Mouse (Mus musculus): ENCODE results near the gene Cilp2. TPM values are rescaled to one million over a fixed set of nuclear protein-coding genes. Genes with fewer than 3 reads are reported as not detected.

The Cilp2 gene
- polyA plus RNA-seq, 1 experiment from 2014 or later: 6.6 TPM

- peak overlapping the region; percentile 42; the same call in 1 of the 2 replicates for H3K9ac ChIP-seq (ENCODE audit: low read depth, low read length)
- no peaks in the 10 kb centered on the region for H3K9me3 ChIP-seq (replicated peaks; ENCODE audit: control insufficient read depth, low read length, poor library complexity, severe bottlenecking)
- peaks cover 19% of the 10 kb centered on the region for H3K4me1 ChIP-seq (ENCODE audit: control insufficient read depth, insufficient read depth, low read length)
- H3K27me3 ChIP-seq (ENCODE audit: control insufficient read depth, insufficient read depth, low read depth, low read length): no peaks in the 10 kb centered on the region
- no peak overlapping the region for H3K4me3 ChIP-seq (ENCODE audit: low read depth, low read length)
- H3K36me3 ChIP-seq (ENCODE audit: control insufficient read depth, insufficient read depth, low read length): no peaks in the 10 kb centered on the region
- ATAC-seq: peak; percentile 49
- peak overlapping the region; percentile 79 for H3K27ac ChIP-seq (ENCODE audit: low read length)
- WGBS: 44% methylated on average over 11 of the region's 11 CpGs
- H3K4me2 ChIP-seq (ENCODE audit: low read length): peak overlapping the region; percentile 26; the same call in 1 of the 2 replicates
These were observed 32.6 kb upstream of the Cilp2 start for GRCm38 (mm10) chr8:69919876-69920662.

- ATAC-seq: peak; percentile 61
- no peak overlapping the region for H3K4me3 ChIP-seq (ENCODE audit: low read depth, low read length)
- no peak overlapping the region for H3K9ac ChIP-seq (ENCODE audit: low read depth, low read length)
- no peak overlapping the region for H3K4me2 ChIP-seq (ENCODE audit: low read length)
- H3K36me3 ChIP-seq (ENCODE audit: control insufficient read depth, insufficient read depth, low read length): no peaks in the 10 kb centered on the region
- H3K4me1 ChIP-seq (ENCODE audit: control insufficient read depth, insufficient read depth, low read length): peaks cover 19% of the 10 kb centered on the region
- no peaks in the 10 kb centered on the region for H3K27me3 ChIP-seq (ENCODE audit: control insufficient read depth, insufficient read depth, low read depth, low read length)
- no peak overlapping the region for H3K27ac ChIP-seq (ENCODE audit: low read length)
- 68% methylated on average over 1 of the region's 1 CpGs for WGBS
- no peaks in the 10 kb centered on the region for H3K9me3 ChIP-seq (replicated peaks; ENCODE audit: control insufficient read depth, low read length, poor library complexity, severe bottlenecking)
These were observed 31.5 kb upstream of the Cilp2 start for GRCm38 (mm10) chr8:69919010-69919409.

- Histone ChIP-seq H3K4me3 (ENCODE audit: low read depth, low read length) (no peak overlapping the region), H3K27ac (ENCODE audit: low read length) (no peak overlapping the region), H3K9ac (ENCODE audit: low read depth, low read length) (no peak overlapping the region), H3K4me2 (ENCODE audit: low read length) (no peak overlapping the region), H3K4me1 (ENCODE audit: control insufficient read depth, insufficient read depth, low read length) (peaks cover 19% of the 10 kb centered on the region), H3K27me3 (ENCODE audit: control insufficient read depth, insufficient read depth, low read depth, low read length) (no peaks in the 10 kb centered on the region), H3K36me3 (ENCODE audit: control insufficient read depth, insufficient read depth, low read length) (no peaks in the 10 kb centered on the region), H3K9me3 (replicated peaks; ENCODE audit: control insufficient read depth, low read length, poor library complexity, severe bottlenecking) (no peaks in the 10 kb centered on the region)
- peak; percentile 10; the same call in 1 of the 2 replicates for ATAC-seq
These were observed 31.0 kb upstream of the Cilp2 start for GRCm38 (mm10) chr8:69918506-69918905.

- ATAC-seq: 0 out of 2 replicates have a peak, but pooled peaks have one; percentile 9
- no peak overlapping the region for H3K4me3 ChIP-seq (ENCODE audit: low read depth, low read length)
- H3K9ac ChIP-seq (ENCODE audit: low read depth, low read length): peak overlapping the region; percentile 40; the same call in 1 of the 2 replicates
- peaks cover 15% of the 10 kb centered on the region for H3K4me1 ChIP-seq (ENCODE audit: control insufficient read depth, insufficient read depth, low read length)
- no peak overlapping the region for H3K27ac ChIP-seq (ENCODE audit: low read length)
- H3K4me2 ChIP-seq (ENCODE audit: low read length): no peak overlapping the region
- WGBS: 31% methylated on average over 5 of the region's 5 CpGs
- H3K27me3 ChIP-seq (ENCODE audit: control insufficient read depth, insufficient read depth, low read depth, low read length): no peaks in the 10 kb centered on the region
- H3K9me3 ChIP-seq (replicated peaks; ENCODE audit: control insufficient read depth, low read length, poor library complexity, severe bottlenecking): no peaks in the 10 kb centered on the region
- peaks cover 9% of the 10 kb centered on the region for H3K36me3 ChIP-seq (ENCODE audit: control insufficient read depth, insufficient read depth, low read length)
These were observed 28.3 kb upstream of the Cilp2 start for GRCm38 (mm10) chr8:69915748-69916147.

DNA sequence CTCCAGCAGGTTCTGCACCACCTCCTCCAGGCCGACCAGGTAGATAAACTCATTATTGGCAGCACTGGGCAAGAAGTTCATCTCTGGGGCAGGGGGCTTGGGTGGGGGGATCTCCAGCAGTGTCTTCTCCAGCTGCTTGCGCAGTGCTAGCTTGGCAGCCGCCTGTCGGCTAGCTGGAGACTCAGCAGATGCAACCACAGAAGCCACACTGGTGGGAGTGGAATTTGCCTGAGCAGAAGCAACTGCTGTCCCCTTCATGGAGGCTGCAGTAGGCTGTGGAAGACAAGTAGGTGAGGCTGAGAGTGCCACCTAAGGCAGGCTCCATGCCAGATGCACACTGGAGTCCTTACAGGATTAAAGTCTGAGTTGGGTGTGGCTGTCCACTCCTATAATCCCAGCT is 27.0 kb upstream of the Cilp2 start:
- no peak overlapping the region for H3K4me2 ChIP-seq (ENCODE audit: low read length)
- H3K9me3 ChIP-seq (replicated peaks; ENCODE audit: control insufficient read depth, low read length, poor library complexity, severe bottlenecking): no peaks in the 10 kb centered on the region
- no peaks in the 10 kb centered on the region for H3K27me3 ChIP-seq (ENCODE audit: control insufficient read depth, insufficient read depth, low read depth, low read length)
- no peak for ATAC-seq
- WGBS: 89% methylated on average over 4 of the region's 4 CpGs
- no peak overlapping the region for H3K4me3 ChIP-seq (ENCODE audit: low read depth, low read length)
- peaks cover 9% of the 10 kb centered on the region for H3K36me3 ChIP-seq (ENCODE audit: control insufficient read depth, insufficient read depth, low read length)
- no peak overlapping the region for H3K27ac ChIP-seq (ENCODE audit: low read length)
- H3K4me1 ChIP-seq (ENCODE audit: control insufficient read depth, insufficient read depth, low read length): peaks cover 6% of the 10 kb centered on the region; the same call in 1 of the 2 replicates
- H3K9ac ChIP-seq (ENCODE audit: low read depth, low read length): no peak overlapping the region

DNA sequence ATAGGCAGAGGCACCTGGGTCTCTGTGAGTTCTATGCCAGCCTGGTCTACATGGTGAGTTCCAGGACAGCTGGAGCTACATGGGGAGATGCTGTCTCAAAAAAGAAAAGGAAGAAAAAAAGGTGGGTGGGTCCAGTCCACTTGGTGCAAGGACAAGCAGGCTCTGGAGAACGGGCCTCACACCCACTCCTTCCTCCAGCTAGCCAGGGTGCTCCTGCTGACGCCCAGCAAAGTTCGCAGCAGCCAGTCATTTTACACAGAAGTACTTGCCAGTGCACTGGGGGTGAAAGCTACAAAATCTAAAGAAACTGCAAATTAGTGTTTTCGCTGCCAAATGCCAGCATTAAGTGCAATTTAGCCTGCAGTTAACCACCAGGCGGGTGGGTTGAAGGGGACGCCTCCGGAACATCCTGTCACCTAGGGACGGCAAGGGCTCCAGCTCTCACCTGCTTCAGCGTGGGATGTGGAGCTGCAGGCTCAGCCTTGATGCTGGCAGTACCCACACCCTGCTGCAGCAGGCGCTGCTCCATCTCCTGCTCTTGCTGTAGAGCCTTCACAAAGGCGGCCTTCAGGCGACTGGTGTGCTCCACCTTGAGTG is 25.1 kb upstream of the Cilp2 start:
- Histone ChIP-seq H3K4me1 (ENCODE audit: control insufficient read depth, insufficient read depth, low read length) (peaks cover 3% of the 10 kb centered on the region; the same call in 1 of the 2 replicates), H3K4me3 (ENCODE audit: low read depth, low read length) (no peak overlapping the region), H3K27me3 (ENCODE audit: control insufficient read depth, insufficient read depth, low read depth, low read length) (no peaks in the 10 kb centered on the region), H3K9me3 (replicated peaks; ENCODE audit: control insufficient read depth, low read length, poor library complexity, severe bottlenecking) (no peaks in the 10 kb centered on the region), H3K27ac (ENCODE audit: low read length) (no peak overlapping the region), H3K36me3 (ENCODE audit: control insufficient read depth, insufficient read depth, low read length) (peaks cover 12% of the 10 kb centered on the region), H3K4me2 (ENCODE audit: low read length) (no peak overlapping the region), H3K9ac (ENCODE audit: low read depth, low read length) (no peak overlapping the region)
- no peak for ATAC-seq
- WGBS: 92% methylated on average over 12 of the region's 12 CpGs

DNA sequence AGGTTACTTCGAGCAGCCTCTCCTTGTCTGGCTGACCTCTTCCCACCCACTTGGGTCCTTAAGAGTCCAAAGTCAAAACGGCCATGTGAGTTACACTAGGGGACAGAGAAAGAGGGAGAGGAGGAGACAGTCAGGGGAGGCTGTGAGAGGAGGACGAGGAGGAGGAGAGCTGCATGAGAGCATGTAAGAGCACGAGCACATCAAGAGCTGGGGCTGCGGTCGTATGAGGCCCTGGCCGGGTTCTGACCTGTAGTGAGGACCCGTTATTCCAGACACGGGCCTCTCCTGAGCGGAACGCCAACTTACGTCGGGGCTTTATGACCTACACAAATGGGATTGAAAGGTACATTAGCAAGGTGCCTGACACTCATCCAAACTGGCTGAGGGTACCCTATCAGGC is 24.4 kb upstream of the Cilp2 start:
- 91% methylated on average over 13 of the region's 13 CpGs for WGBS
- no peaks in the 10 kb centered on the region for H3K27me3 ChIP-seq (ENCODE audit: control insufficient read depth, insufficient read depth, low read depth, low read length)
- H3K36me3 ChIP-seq (ENCODE audit: control insufficient read depth, insufficient read depth, low read length): peaks cover 12% of the 10 kb centered on the region
- ATAC-seq: no peak
- no peak overlapping the region for H3K27ac ChIP-seq (ENCODE audit: low read length)
- H3K4me2 ChIP-seq (ENCODE audit: low read length): no peak overlapping the region
- H3K9ac ChIP-seq (ENCODE audit: low read depth, low read length): no peak overlapping the region
- H3K9me3 ChIP-seq (replicated peaks; ENCODE audit: control insufficient read depth, low read length, poor library complexity, severe bottlenecking): no peaks in the 10 kb centered on the region
- H3K4me3 ChIP-seq (ENCODE audit: low read depth, low read length): no peak overlapping the region
- peaks cover 3% of the 10 kb centered on the region; the same call in 1 of the 2 replicates for H3K4me1 ChIP-seq (ENCODE audit: control insufficient read depth, insufficient read depth, low read length)

DNA sequence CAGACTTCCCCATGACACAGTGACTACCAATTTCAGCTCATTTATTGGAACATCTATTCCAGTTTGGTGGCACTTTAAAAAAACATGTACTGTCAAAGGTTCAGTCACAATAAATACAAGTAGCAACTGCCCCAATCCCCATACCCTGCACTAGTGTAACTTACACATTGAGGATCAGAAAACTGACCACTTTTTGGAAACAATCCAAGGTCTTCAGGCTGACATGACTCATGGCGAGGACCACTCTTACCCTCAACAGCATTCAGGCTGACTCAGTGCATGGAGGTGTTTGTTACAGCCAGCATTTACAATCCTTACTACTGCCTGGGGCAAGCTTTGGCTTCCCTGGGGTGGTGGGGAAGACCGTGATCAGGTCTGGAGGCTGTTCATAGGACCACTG is 19.6 kb upstream of the Cilp2 start:
- Histone ChIP-seq H3K27me3 (ENCODE audit: control insufficient read depth, insufficient read depth, low read depth, low read length) (no peaks in the 10 kb centered on the region), H3K4me3 (ENCODE audit: low read depth, low read length) (no peak overlapping the region), H3K9ac (ENCODE audit: low read depth, low read length) (no peak overlapping the region), H3K9me3 (replicated peaks; ENCODE audit: control insufficient read depth, low read length, poor library complexity, severe bottlenecking) (no peaks in the 10 kb centered on the region), H3K4me2 (ENCODE audit: low read length) (no peak overlapping the region), H3K36me3 (ENCODE audit: control insufficient read depth, insufficient read depth, low read length) (peaks cover 7% of the 10 kb centered on the region; the same call in 1 of the 2 replicates), H3K27ac (ENCODE audit: low read length) (no peak overlapping the region), H3K4me1 (ENCODE audit: control insufficient read depth, insufficient read depth, low read length) (peaks cover 12% of the 10 kb centered on the region)
- no peak for ATAC-seq
- whole genome bisulfite sequencing: 91% methylated on average over 2 of the region's 2 CpGs

GRCm38 (mm10) chr8:69906260-69906659 is 18.8 kb upstream of the Cilp2 start:
- Histone ChIP-seq H3K27ac (ENCODE audit: low read length) (no peak overlapping the region), H3K9me3 (replicated peaks; ENCODE audit: control insufficient read depth, low read length, poor library complexity, severe bottlenecking) (no peaks in the 10 kb centered on the region), H3K9ac (ENCODE audit: low read depth, low read length) (no peak overlapping the region), H3K36me3 (ENCODE audit: control insufficient read depth, insufficient read depth, low read length) (peaks cover 3% of the 10 kb centered on the region; the same call in 1 of the 2 replicates), H3K4me3 (ENCODE audit: low read depth, low read length) (no peak overlapping the region), H3K27me3 (ENCODE audit: control insufficient read depth, insufficient read depth, low read depth, low read length) (no peaks in the 10 kb centered on the region), H3K4me1 (ENCODE audit: control insufficient read depth, insufficient read depth, low read length) (peaks cover 15% of the 10 kb centered on the region), H3K4me2 (ENCODE audit: low read length) (no peak overlapping the region)
- WGBS: 94% methylated on average over 2 of the region's 2 CpGs
- no peak for ATAC-seq

All from midbrain, embryonic 16.5 days (tissue).